22 mouse cellular contexts compared by ENCODE assay signal in the genomic region with DNA sequence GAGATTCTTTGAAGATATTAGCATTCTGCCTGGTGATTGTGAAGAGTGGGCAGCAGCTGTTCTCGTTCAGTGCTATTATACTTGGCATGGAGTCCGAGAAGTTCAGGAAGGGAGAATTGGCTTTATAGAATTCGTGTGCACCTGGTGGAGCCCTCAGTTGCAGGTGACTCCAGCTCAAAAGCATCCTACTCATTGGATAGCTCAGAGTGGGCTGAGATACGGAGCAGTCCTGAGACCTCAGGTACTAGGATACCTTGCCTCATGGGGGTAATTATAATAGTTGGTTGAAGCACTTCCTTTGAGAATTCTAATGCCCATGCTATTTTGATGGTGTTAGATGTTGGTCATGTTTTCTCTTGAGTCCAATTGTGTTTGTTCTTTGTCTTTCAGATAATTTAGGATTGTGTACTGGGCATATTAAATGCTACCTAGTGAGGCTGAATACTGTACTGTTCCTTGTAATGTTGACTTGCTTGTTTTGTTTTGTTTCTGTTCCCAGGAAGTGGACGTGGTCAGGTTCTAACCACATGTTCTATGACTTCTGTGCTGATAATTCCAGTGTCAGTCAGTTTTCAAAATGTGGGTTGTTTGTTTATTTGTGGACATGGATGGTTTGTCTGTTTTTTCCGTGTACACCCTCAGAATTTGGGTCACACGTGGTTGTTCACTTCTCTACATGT.
"Had no signal": no experiment of that assay in that cellular context is flagged by ENCODE, and none has a peak within 500 bp of the region (broad histone marks: within the 10 kb centered on the region; RNA-seq: fewer than 3 reads in every experiment).

No protein-coding gene starts in this region.

- DNase-seq: liver, postnatal 0 days; lung, adult 2 months; lung, postnatal 14 days; lung, postnatal 36 days; midbrain, embryonic 14.5 days; retina, postnatal 1 day; right cerebral cortex, adult 18-20 months; right cerebral cortex, postnatal 25 days; right cerebral cortex, postnatal 4 days; spleen, adult 18-20 months; thymus, adult 18-20 months; thymus, postnatal 14 days; thymus, postnatal 36 days had no signal

- H3K9me3 ChIP-seq: lung, embryonic 15.5 days; midbrain, embryonic 10.5 days; midbrain, embryonic 12.5 days; neural tube, embryonic 13.5 days; neural tube, embryonic 15.5 days had no signal

- ATAC-seq: liver, postnatal 0 days; lung, postnatal 0 days; midbrain, embryonic 16.5 days had no signal

- H3K4me1 ChIP-seq: lung, embryonic 15.5 days had no signal

- H3K36me3 ChIP-seq: lung, embryonic 15.5 days; midbrain, embryonic 10.5 days; midbrain, embryonic 12.5 days; neural tube, embryonic 13.5 days; neural tube, embryonic 15.5 days had no signal

- H3K27ac ChIP-seq: lung, embryonic 15.5 days; macrophage; midbrain, embryonic 10.5 days; midbrain, embryonic 12.5 days; neural tube, embryonic 13.5 days; neural tube, embryonic 15.5 days had no signal

- H3K4me3 ChIP-seq: lung, embryonic 15.5 days; midbrain, embryonic 10.5 days; midbrain, embryonic 12.5 days; myocyte; neural tube, embryonic 13.5 days; neural tube, embryonic 15.5 days had no signal

- H3K9ac ChIP-seq: liver, postnatal 0 days; lung, embryonic 15.5 days; midbrain, embryonic 12.5 days; neural tube, embryonic 13.5 days; neural tube, embryonic 15.5 days had no signal

- H3K27me3 ChIP-seq: lung, embryonic 15.5 days; midbrain, embryonic 12.5 days; neural tube, embryonic 13.5 days; neural tube, embryonic 15.5 days had no signal

- H3K4me2 ChIP-seq: lung, embryonic 15.5 days; midbrain, embryonic 12.5 days; neural tube, embryonic 13.5 days; neural tube, embryonic 15.5 days had no signal
